Mouse (Mus musculus): Measurements from ENCODE around the gene Gm10309. TPM values are rescaled to one million over a fixed set of nuclear protein-coding genes. Genes with fewer than 3 reads are reported as not detected.

Gene Gm10309
- total RNA-seq (2015; ENCODE audit: low replicate concordance) (not detected in 2 replicates), total RNA-seq (2017; ENCODE audit: low replicate concordance) (not detected in 2 replicates)

DNA sequence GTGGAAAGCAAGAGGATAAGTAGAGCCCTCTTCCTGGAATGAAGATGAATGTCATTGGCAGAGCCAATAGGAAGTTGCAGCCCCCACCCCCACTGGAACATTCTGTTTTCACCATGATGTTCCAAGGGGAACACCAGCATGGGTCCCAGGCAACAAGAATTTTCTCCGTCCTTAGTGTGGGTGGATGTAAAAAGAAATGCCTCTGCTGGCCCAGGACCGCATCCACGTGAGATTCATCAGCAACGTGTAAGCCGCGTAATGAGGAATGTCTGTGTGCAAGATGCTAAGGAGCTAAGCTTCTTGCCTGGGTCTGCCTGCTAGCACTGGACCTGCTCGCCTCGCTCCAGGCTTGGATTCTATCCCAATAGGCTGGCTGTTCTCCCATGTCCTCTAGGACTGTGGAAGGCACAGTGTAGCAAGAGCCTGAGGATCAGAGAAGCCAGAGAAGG, at the start of gene Gm10309:
Gene Gm10309 (minus strand): TSS at position 50 of the 449 bp plus-strand sequence.
- ATAC-seq (replicated peaks; ENCODE audit: low FRiP score, poor library complexity, severe bottlenecking), result no peak

DNA sequence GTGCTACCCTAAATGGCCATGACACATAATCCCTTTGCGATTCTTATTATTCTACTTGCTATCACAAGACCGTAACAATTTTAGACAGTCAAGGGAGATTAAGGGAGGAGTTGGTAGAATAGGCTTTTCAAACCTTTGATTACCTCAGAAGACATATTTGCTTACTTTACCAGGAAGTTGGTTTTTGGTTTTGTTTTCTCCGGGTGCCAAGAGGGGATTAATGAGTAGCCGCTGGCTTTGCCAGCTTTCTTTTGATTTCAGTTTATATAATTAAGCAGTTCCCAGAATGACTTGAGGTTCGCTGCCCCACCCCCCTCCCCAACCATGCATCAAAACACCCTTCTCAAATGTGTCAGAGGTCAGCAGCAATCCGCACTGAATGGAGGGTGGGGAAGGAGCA, 47.0 kb upstream of the Gm10309 start:
- ATAC-seq (replicated peaks; ENCODE audit: low FRiP score, poor library complexity, severe bottlenecking), result no peak

DNA sequence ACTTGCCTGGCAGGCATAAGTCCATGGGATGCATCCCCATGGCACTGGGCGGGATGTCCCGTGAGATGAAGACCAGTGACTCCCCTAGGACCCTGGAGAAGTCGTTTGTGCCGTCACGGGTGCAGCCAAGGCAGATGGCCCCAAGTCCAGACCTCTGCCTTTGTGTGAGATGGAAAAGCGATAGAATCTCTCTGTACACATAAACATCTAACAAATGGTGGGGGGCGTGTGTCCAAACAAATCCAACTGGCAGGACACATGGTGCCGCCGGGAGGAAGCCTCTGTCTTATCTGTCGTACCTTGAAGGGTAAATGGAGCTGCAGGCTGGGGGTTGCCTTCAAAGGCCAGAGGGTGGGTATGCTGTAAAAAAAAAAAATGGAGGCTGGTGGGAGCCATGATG, 46.5 kb upstream of the Gm10309 start:
- no peak for ATAC-seq (replicated peaks; ENCODE audit: low FRiP score, poor library complexity, severe bottlenecking)

DNA sequence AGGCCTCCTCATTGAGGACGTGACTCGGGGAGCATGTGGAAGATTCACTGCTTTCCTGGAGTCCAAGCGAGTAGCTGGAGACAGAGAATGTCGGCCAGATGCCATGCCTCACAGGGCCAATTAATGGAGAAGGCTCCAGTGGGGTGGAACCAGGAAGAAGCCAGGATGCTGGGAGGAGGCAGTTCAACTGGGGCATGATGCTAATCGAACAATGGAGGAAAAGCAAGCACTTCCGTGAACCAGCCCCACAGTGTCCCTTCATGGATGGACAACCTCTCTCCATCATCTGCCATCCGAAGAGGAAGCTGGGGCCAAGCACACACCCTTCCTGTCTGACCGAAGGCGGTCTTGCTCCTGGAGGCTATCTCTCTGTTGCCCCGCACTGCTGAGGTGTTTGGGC, 44.1 kb upstream of the Gm10309 start:
- ATAC-seq (replicated peaks; ENCODE audit: low FRiP score, poor library complexity, severe bottlenecking), result no peak

DNA sequence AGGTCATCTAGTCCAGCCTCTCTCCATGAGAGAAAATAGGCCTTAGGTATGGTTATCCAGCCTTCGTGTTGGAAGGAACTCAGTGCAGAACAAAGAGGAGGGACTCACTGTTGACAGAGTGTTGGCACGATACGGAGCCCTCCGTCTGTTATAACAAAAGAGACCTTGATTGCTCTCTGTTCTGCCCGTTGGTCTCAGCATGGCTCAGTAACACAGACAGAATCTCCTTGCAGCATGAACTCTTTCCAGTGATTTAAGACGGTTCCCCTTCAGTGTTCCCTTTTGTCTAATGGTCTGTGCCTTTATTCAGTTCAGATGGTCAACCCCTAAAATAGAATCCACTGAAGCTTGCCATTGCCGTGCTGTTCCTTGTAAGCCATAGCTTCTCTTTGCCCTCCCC, 41.5 kb upstream of the Gm10309 start:
- no peak for ATAC-seq (replicated peaks; ENCODE audit: low FRiP score, poor library complexity, severe bottlenecking)

DNA sequence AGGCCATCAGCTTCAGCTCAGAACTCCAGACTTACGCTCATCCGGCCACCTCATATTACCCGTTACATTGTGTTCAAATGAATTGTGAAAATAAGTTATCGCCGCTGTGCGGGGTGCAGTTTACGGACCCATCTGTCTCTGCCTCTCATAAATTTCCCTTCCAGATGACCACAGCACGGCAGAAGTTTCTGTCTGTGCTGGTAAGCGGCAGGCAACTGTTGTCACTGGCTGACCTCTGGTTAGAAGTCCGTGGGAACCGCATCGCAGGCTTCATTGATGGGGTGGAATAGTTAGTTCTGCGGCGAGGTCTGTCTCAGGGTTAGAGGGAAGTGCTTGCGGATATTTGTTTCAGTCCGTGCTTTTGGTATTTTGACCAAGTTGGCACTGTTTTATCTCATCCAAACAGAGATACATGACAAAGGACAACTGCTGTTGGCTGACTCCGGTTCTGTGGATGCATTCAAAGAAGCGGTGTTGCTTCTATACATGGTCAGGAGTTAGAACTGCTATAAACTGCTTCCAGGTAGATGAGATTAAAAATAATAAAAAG, 34.9 kb upstream of the Gm10309 start:
- no peak for ATAC-seq (replicated peaks; ENCODE audit: low FRiP score, poor library complexity, severe bottlenecking)

DNA sequence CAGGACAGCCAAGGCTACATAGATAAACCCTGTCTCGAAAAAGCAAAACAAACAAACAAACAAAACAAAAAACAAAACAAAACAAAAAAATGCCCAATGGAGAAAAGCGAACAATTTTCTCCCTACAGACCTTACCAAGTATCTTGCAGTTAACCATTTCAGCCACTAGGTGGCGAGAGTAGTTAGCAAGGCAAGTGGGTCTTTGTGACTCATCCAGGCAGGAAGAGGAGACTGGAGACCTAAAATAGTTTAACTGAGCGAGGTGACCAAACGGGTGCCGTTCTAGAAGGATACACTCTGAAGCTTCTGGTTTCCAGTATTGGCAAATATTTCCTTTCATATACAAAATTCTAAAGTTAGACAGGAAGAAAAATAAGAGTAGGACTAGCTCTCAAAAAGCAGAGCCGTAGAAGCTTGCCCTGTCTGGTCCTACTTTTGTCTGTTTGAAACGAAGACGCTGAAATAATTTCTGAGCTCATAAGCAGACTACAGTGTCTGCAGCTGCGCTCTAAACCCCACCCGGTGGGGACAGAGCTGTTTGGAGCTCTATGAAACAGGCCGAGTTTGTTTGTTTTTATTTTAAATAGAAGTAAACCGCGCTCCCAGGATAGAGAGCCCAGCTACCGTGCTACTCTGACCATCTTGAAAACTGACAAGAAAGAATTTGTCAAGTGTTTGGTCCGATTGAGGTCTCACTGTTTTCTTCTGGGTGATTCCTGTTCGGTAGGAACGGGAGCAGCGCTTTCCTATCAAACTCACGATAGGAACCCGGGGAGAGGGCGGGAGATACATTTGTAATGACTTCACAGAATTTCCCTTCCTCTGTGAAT, 31.0 kb upstream of the Gm10309 start:
- no peak for ATAC-seq (replicated peaks; ENCODE audit: low FRiP score, poor library complexity, severe bottlenecking)

DNA sequence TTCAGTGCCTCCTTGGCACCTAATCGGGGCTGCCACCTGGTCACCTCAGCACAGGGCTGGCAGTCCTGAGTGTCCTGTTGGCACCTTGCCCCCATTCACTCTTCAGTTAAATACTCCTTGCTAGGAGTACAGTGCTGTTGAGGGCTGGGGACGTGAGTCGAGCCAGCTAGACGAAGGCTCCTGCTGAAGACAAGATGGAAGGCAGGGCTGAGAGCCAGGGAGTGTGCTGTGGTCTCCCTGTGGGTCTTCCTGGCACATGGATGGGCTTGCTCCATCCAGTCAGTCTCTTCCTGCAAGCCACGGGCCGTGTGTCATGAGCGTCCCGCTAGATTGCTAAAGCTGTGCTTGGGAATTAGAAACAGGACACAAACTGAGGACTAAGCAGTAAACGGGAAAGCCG, 30.1 kb upstream of the Gm10309 start:
- peak; percentile 32; the same call in 1 of the 2 replicates for ATAC-seq (replicated peaks; ENCODE audit: low FRiP score, poor library complexity, severe bottlenecking)

DNA sequence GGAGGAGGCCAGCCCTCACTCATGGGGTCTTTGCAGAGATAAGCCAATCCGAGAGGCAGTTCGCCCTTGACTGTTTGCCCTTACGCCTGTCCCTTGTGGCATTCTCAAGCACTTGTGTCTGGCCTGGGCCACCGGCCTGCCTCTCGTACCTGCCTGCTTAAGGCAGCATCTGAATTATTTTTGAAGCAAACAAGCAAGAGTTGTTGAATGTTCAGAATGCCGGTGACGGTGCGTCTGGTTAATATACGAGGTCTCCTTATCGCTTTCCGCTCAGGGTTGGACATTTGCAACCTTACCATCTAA, 28.5 kb upstream of the Gm10309 start:
- no peak for ATAC-seq (replicated peaks; ENCODE audit: low FRiP score, poor library complexity, severe bottlenecking)

DNA sequence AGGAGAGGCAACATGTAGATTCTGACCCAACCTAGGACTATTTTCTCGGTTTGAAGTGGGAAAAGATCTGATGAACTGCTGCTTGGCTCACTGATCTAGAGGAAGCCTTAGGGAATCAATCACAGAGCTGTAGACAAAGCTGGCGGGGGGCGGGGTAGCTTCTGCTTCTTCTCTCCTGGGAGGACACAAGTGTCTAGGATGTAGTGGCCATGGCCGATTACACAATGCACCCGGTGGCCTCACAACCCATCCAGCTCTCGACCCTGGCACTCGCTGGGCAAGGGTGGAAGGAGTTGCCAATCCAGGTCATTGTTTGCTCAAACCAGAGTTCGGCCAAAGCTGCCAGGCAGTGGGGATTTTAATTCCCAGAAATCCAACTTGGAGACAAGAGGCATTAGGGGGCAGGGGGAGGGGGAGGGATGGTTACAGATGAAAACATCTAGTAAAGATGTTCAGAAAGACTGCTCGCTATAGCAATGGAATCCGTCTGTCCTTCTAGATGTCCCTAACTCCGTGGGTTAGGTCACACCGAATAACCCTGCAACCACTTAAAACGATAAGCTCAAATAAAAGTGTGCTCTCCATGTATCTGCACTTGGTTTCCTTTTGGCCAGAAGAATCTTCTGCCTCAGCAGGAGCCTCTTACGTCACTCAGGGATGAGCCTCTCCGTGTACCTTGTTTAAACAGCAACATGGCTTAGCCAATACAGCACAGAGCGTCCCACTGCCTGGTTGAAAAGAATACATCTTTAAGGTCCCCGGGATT, 27.9 kb upstream of the Gm10309 start:
- ATAC-seq (replicated peaks; ENCODE audit: low FRiP score, poor library complexity, severe bottlenecking), result no peak

DNA sequence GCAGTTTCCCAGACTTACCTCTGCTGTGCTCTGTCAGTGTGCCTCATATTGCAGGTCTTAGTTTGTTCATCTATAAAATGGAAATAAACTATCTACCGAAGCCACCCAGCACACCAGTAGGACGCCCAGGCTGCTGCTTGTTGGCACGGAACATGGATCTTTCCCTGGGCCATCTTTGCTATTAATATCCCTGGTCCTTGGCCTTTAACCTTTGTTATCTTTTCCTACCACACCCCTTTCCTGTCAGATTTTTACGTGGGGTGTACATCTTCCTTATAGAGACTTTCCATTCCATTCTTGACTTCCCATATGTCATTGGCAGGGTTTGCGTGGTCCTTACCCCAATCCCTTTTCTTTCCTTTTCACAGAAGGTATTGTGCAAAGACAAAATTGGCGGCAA, 26.2 kb upstream of the Gm10309 start:
- no peak for ATAC-seq (replicated peaks; ENCODE audit: low FRiP score, poor library complexity, severe bottlenecking)

DNA sequence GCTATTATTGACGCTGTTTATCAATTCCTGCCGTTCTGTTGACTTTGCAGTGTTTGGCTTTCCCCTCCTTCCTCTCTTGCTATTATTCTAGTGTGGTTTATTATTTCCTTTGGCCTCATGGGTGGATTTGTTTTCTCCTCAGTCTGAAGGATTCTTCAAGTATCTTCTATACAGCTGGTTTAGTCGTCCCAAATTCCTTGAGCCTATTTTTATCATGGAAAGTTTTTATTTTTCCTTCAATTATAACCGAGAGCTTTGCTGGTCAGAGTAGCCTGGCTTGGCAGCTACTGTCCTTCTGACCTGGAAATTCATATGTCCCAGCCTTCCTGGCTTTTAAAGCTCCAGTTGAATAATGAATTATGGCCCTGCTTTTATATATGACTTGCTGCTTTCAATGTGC, 24.4 kb upstream of the Gm10309 start:
- ATAC-seq (replicated peaks; ENCODE audit: low FRiP score, poor library complexity, severe bottlenecking), result no peak

DNA sequence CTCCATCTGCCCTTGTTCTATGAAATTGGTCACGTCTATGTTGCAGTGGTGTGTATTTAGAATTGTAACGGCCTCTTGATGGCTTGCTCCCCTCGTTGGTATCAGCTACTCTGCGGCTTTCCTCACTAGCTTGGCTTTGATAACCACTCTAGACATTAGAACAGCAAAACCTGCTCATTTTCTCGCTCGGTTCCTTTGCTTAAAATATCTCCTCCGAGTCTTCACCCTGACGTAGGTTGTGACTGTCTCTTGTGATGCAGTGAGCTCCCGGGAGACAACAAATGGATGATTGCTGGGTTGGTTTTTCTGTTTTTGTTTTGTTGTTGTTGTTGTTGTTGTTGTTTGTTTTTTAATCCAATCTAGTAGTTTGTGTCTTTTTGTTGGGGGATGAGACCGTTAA, 24.0 kb upstream of the Gm10309 start:
- ATAC-seq (replicated peaks; ENCODE audit: low FRiP score, poor library complexity, severe bottlenecking), result no peak

DNA sequence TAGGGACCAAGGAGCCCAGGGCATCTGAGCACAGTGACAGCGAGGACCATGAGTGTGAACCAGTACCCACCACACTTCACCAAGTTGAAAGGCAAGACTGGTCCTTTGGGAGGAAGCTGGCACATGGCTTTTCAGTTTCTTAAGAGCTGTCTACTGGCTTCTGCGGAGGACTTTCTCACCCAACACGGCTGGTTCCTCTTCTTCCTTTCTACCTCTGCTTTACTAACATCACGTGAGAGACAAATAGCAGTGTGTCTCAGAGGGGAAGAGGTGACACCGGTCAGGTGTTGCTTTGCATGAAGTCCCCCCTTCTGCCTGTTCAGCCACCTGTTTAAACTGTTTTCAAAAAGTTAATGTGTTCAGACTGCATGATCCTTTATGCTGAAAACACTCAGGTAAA, 22.3 kb upstream of the Gm10309 start:
- no peak for ATAC-seq (replicated peaks; ENCODE audit: low FRiP score, poor library complexity, severe bottlenecking)

DNA sequence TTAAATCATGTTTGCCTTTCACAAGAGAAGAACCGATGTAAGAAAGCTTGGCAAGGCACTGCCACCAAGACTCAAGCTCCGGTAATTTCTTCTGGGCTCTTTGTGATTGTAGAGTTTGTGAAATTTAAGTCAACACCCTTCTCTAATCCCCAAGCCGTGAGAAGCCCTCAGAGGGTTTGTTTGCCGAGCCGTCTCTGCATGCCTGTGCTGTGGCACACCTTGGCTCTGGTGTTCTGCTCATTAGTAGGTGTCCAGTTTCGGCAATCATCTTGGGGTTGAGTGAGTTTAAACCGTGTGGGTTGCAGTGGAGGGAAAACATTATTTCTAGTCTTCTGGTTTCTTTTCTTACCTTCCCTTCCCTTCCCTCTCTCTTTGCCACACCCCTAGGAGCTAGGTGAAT, 21.0 kb upstream of the Gm10309 start:
- ATAC-seq (replicated peaks; ENCODE audit: low FRiP score, poor library complexity, severe bottlenecking), result no peak

DNA sequence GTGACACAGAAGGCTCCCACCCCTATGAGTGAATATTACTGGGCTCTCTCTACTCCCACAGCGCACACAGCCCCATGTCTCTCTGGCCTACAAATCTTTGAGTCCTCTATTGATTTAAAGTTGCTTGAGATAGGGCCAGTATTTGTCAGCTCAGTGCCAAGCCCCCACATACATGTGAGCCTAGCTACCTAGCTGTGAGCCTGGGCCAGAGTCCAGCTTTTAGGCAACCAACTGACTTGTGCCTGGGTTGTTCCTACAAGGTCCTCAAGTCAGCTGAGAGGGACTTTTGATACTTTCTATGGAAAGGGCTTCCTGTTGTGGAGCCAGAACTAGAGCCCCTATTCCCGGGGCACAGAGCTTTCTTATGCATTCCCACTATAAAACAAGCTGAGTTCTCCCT, 20.0 kb upstream of the Gm10309 start:
- no peak for ATAC-seq (replicated peaks; ENCODE audit: low FRiP score, poor library complexity, severe bottlenecking)

DNA sequence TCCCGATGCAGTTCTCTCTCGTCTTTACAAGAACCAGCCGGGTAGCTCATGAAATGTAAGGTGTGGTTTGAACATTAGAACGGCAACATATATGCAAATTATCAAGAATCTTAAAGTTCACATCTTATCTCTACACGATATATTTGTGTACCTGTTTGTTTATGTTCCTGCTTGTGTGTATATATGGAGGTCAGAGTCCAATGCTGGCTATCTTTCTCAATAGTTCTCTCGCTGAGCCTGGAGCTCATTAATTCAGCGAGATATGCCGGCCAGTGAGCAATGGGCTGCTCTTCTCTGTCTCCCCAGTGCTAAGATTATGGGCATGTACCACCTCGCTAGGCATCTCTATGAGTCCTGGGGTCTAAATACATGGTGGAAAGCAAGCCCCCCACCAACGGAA, 18.8 kb upstream of the Gm10309 start:
- ATAC-seq (replicated peaks; ENCODE audit: low FRiP score, poor library complexity, severe bottlenecking), result no peak

DNA sequence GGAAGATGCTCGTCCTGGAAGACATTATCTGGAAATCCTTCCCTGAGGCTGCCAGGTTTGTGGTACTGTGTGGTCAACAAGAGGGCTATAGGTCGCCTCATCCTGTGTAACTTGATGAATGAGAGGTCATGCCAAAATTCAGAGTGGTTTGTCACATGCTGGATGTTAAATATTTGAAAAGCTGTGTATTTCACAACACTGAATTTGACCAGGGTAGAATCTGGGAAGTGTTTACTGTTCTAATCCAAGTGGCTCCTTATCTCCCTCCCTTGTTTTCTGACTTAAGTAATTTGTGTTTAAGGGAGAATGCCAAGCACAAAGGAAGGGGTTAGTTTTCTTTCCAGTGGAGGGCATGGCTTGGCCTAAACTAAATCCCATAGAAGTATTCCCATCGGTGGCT, 18.3 kb upstream of the Gm10309 start:
- ATAC-seq (replicated peaks; ENCODE audit: low FRiP score, poor library complexity, severe bottlenecking), result no peak

DNA sequence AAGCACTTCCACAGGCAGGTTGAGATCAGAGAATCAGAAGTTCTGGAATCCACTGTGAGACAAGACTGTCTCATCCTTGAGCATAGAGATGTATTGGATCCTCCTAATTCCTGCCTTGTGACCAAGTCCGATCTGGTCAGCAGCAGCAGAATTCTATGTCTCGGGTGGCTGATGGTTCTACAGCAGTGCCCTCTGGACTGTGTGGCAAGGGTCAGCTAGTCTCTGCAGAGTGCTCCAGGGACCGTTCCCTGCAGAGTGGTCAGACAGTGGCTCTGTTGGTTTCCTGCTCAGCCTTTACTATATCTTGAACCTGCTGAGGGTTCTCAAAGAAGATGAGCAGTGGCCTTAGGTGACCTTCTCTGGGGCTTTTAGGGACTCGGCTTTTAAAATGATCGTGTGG, 17.6 kb upstream of the Gm10309 start:
- ATAC-seq (replicated peaks; ENCODE audit: low FRiP score, poor library complexity, severe bottlenecking), result no peak

DNA sequence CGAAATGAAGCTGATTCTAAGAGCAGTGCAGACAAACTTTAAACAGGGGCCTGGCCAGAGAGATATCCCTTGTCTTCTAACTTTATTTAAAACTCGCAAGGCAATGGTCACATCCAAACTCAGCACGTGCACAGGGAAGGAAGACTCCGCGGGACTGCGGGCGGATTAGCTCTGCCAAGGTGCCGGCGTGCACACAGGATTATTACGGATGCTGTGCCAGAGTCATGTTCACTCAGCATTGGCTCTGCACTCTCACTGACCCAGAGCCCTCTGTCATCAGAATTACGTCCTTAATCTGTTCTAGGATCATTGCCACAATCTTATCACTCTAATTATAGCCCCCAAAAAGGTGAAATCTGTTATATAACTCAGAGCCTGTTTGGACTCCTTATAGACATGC, 16.2 kb upstream of the Gm10309 start:
- no peak for ATAC-seq (replicated peaks; ENCODE audit: low FRiP score, poor library complexity, severe bottlenecking)

DNA sequence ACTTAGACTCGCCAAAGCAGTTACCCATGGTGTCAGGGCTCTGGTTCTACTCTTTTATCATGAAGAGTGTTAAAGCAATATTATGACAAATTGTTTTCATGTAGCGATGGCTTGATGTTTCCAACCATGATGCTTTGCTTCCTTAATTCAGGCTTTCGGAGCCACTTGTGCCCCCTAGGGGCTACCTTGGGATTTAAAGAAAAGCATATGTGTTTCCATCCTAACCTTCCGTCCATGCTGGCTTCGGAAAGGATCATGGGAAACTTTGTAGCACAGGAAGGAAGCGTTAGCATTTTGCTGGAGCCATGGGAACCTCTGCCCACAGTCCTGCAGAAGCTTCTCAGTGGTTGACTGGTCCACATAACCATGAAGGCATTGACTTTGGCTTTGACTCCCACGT, 13.6 kb upstream of the Gm10309 start:
- no peak for ATAC-seq (replicated peaks; ENCODE audit: low FRiP score, poor library complexity, severe bottlenecking)

Data from erythroid progenitor cell, adult 5-6 weeks (primary cell).